Mouse (Mus musculus): ENCODE measurements around the gene Zfp977. TPM values are rescaled to one million over a fixed set of nuclear protein-coding genes. Genes with fewer than 3 reads are reported as not detected.

Zfp977 gene
- 0.51 and 0.77 TPM in 2 replicates for polyA plus RNA-seq (2015; fragmentation: Nextera tagmentation; extraction: Ambion mirVana)

GRCm38 (mm10) chr7:42592413-42592812 lies at the start of gene Zfp977:
Gene Zfp977 (minus strand): TSS chr7:42592547.

GRCm38 (mm10) chr7:42578488-42578887 lies 13.9 kb downstream of the Zfp977 start, which contains the start of gene Gm21028:
Gene Gm21028 (minus strand): TSS chr7:42578588.

Small RNA genes within 50 kb of the gene (microRNA-seq; reads per million reads assigned to microRNA genes)
- not detected for gene Gm24938

Other genes with a start within 250 kb of the Zfp977 start
- not detected in 2 replicates for gene 4933421I07Rik, start 144.4 kb downstream of the Zfp977 start, polyA plus RNA-seq (2015; fragmentation: Nextera tagmentation; extraction: Ambion mirVana)
- gene Zfp141, start 86.8 kb downstream of the Zfp977 start, polyA plus RNA-seq (2015; fragmentation: Nextera tagmentation; extraction: Ambion mirVana) = 2.3 and 3.2 TPM in 2 replicates
- not detected in 2 replicates for gene Gm21028, start 14.0 kb downstream of the Zfp977 start, polyA plus RNA-seq (2015; fragmentation: Nextera tagmentation; extraction: Ambion mirVana)
- 0.79 and 1.0 TPM in 2 replicates for gene Zfp976, start 50.0 kb upstream of the Zfp977 start, polyA plus RNA-seq (2015; fragmentation: Nextera tagmentation; extraction: Ambion mirVana)
- gene Zfp975, start 100.2 kb upstream of the Zfp977 start, polyA plus RNA-seq (2015; fragmentation: Nextera tagmentation; extraction: Ambion mirVana) = 2.8 and 3.3 TPM in 2 replicates
- not detected in 2 replicates for gene Gm17067, start 134.5 kb upstream of the Zfp977 start, polyA plus RNA-seq (2015; fragmentation: Nextera tagmentation; extraction: Ambion mirVana)
- gene Vmn2r62, start 201.0 kb upstream of the Zfp977 start, polyA plus RNA-seq (2015; fragmentation: Nextera tagmentation; extraction: Ambion mirVana) = not detected in 2 replicates

Data from urinary bladder, postnatal 0 days (tissue).